Mouse (Mus musculus): ENCODE data around the gene Cryga. TPM values are rescaled to one million over a fixed set of nuclear protein-coding genes. Genes with fewer than 3 reads are reported as not detected.

The Cryga gene
- polyA plus RNA-seq, 1 experiment, result not detected

DNA sequence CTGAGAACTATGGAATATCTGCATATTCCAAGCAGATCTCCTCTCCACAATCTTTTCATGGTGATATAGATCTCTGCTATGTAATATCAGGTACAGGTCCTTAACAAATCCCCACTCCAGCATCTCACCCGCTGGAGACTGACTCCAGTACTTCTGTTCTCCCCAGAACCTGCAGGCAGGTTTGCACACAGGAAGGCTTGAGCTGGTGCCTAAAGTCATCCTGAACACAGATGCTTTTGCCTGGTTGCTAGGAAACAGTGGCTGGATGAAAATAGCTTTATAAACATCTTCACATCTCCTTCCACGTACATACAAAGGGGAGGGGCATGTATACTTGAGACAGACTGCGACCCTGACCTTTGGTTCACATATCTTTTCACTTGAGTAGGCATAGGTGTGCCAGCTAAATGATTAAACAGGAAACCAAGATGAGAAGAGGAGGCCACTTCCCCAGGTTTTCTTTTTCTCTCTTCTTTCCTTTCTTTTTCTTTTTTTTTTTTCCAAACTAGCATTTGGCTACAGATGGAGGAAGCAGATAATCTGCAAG is 26.5 kb upstream of the Cryga start:
- Histone ChIP-seq H3K4me3 (ENCODE audit: insufficient read depth, low read depth, low read length) (no peak overlapping the region), H3K4me1 (ENCODE audit: control insufficient read depth, insufficient read depth, low read length) (no peaks in the 10 kb centered on the region), H3K27ac (ENCODE audit: insufficient read depth, low read depth, low read length) (no peak overlapping the region)
- WGBS, result 50% methylated on average over 3 of the region's 3 CpGs
- TF ChIP-seq POLR2A (IDR thresholded peaks at IDR 0.05; ENCODE audit: insufficient read depth, low read depth, low read length) (no peak), CTCF (IDR thresholded peaks at IDR 0.05; ENCODE audit: insufficient read depth, low read depth, low read length) (no peak)

DNA sequence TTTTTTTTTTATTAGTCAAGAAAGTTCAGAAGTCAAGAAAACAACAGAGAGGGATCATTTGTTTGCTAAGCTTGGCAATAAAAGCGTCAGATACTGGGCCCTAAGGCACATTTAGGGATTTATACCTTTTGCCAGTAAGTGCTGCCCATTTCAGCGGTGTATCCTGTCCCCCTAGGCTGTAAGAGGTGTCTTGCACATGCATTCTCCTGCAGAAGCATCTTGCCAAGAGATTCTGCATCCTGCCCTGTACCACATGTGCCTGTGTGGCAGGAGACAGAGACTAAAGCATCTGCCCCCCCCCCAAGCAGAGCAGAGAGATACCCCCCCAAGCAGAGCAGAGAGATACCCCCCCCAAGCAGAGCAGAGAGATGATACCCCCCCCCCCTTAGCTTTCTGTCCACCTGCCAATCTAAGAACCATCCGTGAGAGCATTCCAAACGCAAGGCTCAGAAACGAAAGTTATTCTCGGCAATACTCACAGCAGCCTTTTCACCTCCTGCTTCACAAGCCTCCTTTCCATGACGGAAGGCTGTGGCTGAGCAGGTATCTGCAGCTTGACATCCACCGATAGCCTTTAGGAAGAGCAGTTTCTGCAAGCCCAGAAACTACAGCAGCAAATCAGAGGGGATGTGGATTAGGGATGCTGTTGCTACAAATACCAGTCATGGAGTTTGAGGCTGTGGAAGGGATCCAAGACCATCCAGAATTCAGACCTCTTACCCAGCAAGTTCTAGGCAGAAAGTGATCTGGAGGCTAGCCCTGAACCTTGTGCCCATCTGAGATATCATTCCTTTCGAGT is 19.6 kb upstream of the Cryga start, which contains the start of gene D630023F18Rik:
Gene D630023F18Rik, minus strand, starts transcription at position 641 of the 799 bp plus-strand sequence.
- H3K4me1 ChIP-seq (ENCODE audit: control insufficient read depth, insufficient read depth, low read length), result no peaks in the 10 kb centered on the region
- no peak within 1 kb of the TSS for H3K27ac ChIP-seq (ENCODE audit: insufficient read depth, low read depth, low read length)
- WGBS, result 19% methylated on average over 9 of the region's 9 CpGs
- no peak for TF ChIP-seq POLR2A (IDR thresholded peaks at IDR 0.05; ENCODE audit: insufficient read depth, low read depth, low read length)
- TF ChIP-seq CTCF (IDR thresholded peaks at IDR 0.05; ENCODE audit: insufficient read depth, low read depth, low read length), result no peak
- H3K4me3 ChIP-seq (ENCODE audit: insufficient read depth, low read depth, low read length), result peak within 1 kb of the TSS; percentile 69

DNA sequence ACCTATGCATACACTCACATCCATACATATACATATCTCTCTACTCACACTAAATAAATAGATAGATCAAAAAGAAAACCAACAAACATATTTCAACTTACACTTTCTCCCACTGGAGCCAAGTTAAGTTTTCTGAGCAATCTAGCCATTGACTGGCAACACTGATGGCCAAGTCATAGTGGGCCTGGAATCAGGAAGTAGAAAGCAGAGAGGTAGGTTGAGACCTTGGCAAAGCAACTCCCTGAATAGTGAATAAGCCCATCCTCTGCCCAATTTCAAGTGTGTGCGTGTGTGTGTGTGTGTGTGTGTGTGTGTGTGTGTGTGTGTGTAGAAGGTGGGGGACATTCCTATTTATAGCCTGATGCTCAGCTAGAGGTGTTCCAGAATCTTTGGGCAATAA is 16.3 kb upstream of the Cryga start, which contains the start of gene Gm28845:
Gene Gm28845, minus strand, starts transcription at position 121 of the 400 bp plus-strand sequence.
- TF ChIP-seq POLR2A (IDR thresholded peaks at IDR 0.05; ENCODE audit: insufficient read depth, low read depth, low read length), result no peak
- no peak for TF ChIP-seq CTCF (IDR thresholded peaks at IDR 0.05; ENCODE audit: insufficient read depth, low read depth, low read length)
- no peak within 1 kb of the TSS for H3K27ac ChIP-seq (ENCODE audit: insufficient read depth, low read depth, low read length)
- 100% methylated on average over 1 of the region's 1 CpGs for WGBS
- H3K4me3 ChIP-seq (ENCODE audit: insufficient read depth, low read depth, low read length), result no peak within 1 kb of the TSS
- H3K4me1 ChIP-seq (ENCODE audit: control insufficient read depth, insufficient read depth, low read length), result no peaks in the 10 kb centered on the region

DNA sequence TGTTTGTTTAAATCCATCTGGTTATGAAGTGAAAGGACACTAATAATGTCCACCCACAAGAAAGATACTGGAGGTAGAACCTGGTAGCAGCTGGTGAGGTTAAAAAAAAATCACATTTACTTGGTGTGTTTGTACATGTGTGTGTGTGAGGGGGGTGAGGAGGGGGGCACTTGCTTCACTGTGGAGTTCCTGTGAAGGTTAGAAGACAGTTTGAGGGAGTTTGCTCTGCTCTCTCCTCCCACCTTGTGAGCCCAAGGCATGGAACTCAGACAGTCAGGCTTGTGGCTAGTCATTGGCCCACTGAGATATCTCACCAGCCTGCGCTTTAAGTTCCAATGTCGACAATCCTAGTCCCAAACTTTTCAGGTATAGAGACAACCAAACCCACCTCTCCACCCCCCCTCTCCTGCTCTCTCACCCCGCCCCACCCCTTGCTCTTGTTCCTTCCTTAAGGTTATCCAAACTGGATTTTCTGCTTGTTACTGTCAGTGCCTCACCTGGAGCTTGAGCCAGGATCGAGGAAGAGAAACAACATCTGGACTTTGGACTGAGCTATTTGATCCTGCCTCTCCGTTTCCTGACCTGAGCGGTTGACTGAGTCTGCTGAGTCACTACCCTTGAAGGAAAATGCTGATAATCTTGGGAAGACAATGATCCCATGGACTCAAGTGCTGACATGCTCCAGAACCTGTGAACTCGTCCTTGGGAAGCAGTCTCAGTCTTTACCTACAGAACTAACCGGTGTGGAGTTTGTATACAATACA is 15.2 kb upstream of the Cryga start:
- WGBS, result 87% methylated on average over 8 of the region's 8 CpGs

DNA sequence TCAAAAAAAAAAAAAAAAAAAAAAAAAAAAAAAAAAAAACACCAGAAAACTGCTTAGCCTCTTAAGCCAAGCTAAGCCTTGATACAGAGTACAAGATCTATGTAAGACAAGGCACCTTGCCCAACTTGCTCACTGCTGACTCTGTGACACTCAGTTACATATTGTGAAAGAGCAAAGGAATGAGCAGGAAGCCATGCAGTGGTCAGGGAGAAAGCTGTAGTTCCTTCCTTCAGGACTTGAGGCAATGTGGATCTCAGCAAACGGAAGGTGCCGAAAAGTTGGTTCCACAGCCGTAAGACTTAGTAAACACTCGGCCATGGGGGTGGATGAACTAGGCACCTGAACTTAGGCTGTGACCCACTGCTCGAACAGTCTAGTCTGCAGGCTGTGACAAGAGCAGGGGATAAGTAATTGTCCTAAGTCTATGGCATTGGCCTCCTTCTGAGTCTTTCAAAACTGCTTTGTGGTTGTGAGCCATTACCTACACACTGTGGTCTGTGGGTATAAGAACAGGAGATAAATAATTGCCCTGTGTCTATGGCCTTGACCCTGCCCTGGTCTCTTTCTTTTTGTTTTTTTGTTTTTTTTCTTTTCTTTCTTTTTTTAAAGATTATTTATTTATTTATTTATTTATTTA is 10.5 kb upstream of the Cryga start:
- WGBS, result 94% methylated on average over 5 of the region's 5 CpGs
- TF ChIP-seq POLR2A (IDR thresholded peaks at IDR 0.05; ENCODE audit: insufficient read depth, low read depth, low read length), result no peak
- TF ChIP-seq CTCF (IDR thresholded peaks at IDR 0.05; ENCODE audit: insufficient read depth, low read depth, low read length), result no peak
- H3K4me3 ChIP-seq (ENCODE audit: insufficient read depth, low read depth, low read length), result no peak overlapping the region
- H3K4me1 ChIP-seq (ENCODE audit: control insufficient read depth, insufficient read depth, low read length), result peaks cover 7% of the 10 kb centered on the region
- no peak overlapping the region for H3K27ac ChIP-seq (ENCODE audit: insufficient read depth, low read depth, low read length)

More for the DNA sequence above, 15.2 kb upstream of the Cryga start:
- Histone ChIP-seq H3K4me3 (ENCODE audit: insufficient read depth, low read depth, low read length) (no peak overlapping the region), H3K27ac (ENCODE audit: insufficient read depth, low read depth, low read length) (no peak overlapping the region), H3K4me1 (ENCODE audit: control insufficient read depth, insufficient read depth, low read length) (no peaks in the 10 kb centered on the region)
- TF ChIP-seq POLR2A (IDR thresholded peaks at IDR 0.05; ENCODE audit: insufficient read depth, low read depth, low read length) (no peak), CTCF (IDR thresholded peaks at IDR 0.05; ENCODE audit: insufficient read depth, low read depth, low read length) (no peak)

DNA sequence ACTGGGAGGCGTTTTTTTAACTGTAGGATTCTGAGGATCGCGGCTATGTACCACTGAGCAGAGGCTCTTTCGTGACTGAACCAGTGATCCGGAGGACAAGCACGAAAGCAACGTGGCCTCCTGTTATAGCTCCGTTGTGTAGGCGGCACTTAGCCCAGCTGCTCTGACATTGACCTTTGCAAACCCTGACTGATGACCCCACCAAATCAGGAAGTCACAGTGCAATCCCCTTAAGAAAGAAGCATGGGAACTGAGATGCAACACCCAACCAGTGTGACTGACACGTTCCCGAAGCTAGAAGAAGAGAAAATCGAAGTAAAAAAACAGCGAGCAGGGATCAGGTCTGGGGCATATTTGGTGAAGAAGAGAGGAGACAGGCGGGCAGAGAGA is 9.6 kb upstream of the Cryga start:
- WGBS, result 47% methylated on average over 14 of the region's 14 CpGs
- H3K4me1 ChIP-seq (ENCODE audit: control insufficient read depth, insufficient read depth, low read length), result peaks cover 7% of the 10 kb centered on the region
- TF ChIP-seq CTCF (IDR thresholded peaks at IDR 0.05; ENCODE audit: insufficient read depth, low read depth, low read length) (no peak), POLR2A (IDR thresholded peaks at IDR 0.05; ENCODE audit: insufficient read depth, low read depth, low read length) (no peak)
- H3K27ac ChIP-seq (ENCODE audit: insufficient read depth, low read depth, low read length), result no peak overlapping the region
- no peak overlapping the region for H3K4me3 ChIP-seq (ENCODE audit: insufficient read depth, low read depth, low read length)

GRCm38 (mm10) chr1:65112031-65112806 is 9.0 kb upstream of the Cryga start:
- peaks cover 7% of the 10 kb centered on the region for H3K4me1 ChIP-seq (ENCODE audit: control insufficient read depth, insufficient read depth, low read length)
- H3K4me3 ChIP-seq (ENCODE audit: insufficient read depth, low read depth, low read length), result no peak overlapping the region
- TF ChIP-seq CTCF (IDR thresholded peaks at IDR 0.05; ENCODE audit: insufficient read depth, low read depth, low read length), result peak; percentile 54; the same call in 1 of the 2 replicates
- no peak for TF ChIP-seq POLR2A (IDR thresholded peaks at IDR 0.05; ENCODE audit: insufficient read depth, low read depth, low read length)
- WGBS, result 3% methylated on average over 8 of the region's 8 CpGs
- H3K27ac ChIP-seq (ENCODE audit: insufficient read depth, low read depth, low read length), result no peak overlapping the region

Data from olfactory bulb, adult 2 months (tissue).